Mouse (Mus musculus): ENCODE measurements around the gene Sp1.

The Sp1 gene

DNA sequence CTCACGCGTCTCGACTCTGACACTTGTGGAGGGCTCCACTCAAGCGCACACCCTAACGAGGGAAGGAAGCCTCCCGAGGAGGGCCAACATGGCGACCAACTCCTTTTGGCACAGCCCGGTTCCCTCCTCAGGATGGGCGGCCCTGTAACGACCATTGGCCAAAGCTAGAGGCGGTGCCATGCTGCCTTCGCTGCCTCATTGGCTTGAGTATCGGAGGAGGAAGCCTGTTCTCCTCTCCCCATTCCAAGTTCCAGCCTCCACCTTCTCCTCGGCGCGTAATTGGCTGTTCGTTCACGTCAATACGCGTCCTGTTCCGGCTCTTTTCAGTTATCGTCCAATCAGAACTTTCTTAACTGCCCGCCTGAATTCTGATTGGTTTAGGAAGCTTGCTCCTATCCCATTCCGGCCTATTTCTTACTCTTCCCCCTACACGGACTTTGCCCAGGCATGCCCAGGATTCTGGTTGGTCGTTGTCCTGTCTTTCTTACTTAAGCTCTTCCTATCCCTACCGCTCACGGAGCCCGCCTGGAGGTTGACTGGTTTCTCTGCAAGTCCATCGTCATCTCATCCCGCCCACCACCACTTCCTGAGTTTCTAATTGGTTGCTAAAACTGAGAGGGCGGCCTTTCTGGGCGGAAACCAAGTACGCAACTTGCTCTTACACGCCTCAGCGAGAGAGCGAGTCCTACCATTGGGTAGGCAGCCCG, at the start of gene Sp1:
Gene Sp1 (plus strand): TSS at position 655 of the 707 bp plus-strand sequence.
- peak; percentile 96 for DNase-seq (ENCODE audit: extremely low read depth, insufficient read length, low spot score)

DNA sequence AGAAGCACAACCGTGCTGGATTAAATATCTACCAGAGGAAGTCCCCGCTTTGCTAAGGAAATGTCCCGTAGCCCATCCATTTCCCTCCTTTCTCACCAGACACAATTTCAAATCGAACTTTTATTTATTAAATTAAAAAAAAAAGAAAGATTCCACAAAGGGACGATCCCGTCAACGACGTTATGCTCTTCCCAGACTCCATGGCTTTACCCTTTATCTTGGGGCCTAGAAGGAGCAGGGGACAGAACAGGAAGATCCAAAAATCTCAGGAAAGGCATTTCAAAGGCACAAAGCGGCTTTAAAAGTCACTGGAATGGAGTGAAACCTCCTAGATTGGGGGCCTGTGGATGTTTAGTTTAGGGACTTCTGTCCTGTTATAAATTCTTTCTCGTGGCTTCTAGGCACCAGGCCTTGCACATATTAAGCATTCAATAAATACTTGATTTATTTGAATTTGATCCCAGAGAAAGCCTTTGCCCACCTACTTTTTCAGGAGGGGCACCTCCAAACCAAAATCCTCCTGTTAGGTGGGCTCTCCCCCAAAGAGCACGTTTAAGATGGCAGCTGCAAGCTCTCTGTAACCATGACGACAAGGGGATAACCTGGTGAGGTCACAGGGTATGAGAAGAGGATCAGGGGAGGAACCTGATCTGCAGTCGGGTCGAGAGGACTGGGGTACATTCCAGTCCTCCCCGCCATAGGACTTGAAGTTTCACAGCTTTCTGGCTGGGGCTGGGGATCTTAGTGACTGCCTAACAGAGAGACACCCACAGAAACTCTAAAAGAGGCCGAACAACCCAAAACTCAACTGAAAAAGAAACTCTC, 49.2 kb upstream of the Sp1 start:
- DNase-seq (ENCODE audit: extremely low read depth, insufficient read length, low spot score) = no peak

DNA sequence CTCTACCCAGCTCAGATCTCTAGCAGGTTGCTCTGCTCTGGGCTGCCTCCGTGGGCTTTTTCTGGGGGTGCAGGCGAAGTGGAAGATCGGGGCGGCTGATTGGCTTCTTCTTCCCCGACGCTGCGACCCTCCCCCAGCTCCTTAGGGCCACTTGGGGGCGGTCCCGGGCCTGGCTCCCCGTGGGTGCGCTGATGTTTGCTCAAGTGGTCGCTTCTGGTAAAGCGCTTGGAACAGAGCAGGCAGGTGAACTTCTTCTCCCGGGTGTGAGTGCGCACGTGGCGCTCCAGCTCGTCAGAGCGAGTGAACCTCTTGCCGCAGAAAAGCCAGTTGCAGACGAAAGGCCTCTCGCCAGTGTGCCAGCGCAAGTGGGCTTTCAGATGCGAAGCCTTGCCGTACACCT, 47.8 kb upstream of the Sp1 start:
- no peak for DNase-seq (ENCODE audit: extremely low read depth, insufficient read length, low spot score)

DNA sequence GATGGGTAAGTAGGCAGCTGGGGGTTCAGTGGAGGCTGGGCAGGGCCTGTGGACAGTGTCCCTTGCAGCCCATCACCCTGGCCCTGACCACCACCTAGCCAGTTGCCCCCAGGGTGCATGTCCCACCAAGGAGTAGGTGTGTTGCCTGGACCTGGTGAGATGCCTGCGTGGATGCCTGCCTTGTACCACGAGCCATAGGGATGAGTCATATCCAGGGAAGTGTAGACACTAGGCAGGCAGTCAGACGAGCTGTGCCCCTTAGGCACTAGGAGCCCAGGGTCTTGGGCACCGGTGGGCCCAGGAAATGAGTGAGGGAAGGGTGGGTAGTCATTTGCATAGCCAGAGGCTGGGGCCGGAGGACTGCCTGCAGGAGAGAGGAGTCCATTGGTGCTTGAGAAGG, 47.1 kb upstream of the Sp1 start:
- DNase-seq (ENCODE audit: extremely low read depth, insufficient read length, low spot score) = peak; percentile 65

DNA sequence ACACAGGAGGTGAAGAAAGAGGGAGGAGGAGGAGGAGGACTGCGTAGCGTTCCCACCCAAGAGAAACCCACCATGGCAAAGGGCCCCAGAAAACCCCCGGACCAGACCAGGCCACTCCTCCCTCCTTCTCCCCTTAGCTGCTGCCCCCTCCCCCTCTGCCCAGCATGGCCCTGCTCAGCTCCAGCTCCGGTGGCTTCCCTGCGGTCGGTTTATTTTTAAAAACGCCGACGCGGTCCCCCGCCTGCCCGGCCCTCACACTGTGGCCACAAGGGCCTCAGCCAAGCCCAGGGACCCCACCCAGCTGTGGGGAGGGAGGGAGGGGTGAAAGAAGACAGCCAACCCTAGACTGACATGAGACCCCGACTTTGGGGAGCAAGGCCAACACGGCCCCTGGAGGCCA, 43.3 kb upstream of the Sp1 start:
- no peak for DNase-seq (ENCODE audit: extremely low read depth, insufficient read length, low spot score)

DNA sequence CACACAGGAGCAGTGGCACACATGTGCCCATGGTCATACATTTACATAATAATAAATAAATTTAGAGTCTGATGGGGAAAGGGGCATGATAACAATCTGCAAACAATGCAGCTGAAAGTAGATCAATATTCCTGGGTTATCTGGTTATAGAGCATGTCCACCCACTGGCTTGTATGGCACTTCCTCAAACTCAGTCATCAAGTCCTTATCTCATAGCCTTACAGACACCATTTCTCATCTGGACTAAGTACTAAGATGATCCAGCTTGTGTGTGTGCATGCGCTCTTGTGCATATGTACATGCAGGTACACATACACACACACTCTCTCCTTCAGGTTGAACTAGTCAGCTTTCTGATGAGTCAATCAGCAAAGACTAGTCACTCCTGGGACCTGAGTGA, 41.3 kb upstream of the Sp1 start:
- DNase-seq (ENCODE audit: extremely low read depth, insufficient read length, low spot score) = no peak

DNA sequence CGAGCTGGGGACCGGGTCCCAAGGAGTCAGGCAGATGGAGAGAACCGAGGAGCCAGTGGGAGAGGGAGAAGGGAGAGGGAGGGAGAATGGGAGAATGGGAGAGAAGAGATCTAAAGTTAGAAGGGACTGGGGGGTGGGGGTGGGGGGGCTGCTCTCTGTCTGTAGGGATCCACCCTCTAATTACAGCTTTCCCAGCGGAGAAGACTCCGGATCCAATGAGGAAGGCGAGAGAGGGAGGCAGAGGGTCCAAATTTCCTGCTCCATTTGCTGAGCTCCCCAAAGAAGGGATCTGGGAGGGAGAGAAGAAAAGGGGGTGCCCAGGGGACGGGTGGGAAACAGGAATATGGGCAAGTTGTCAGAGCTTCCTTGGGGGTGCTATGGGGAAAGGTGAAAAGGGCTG, 39.7 kb upstream of the Sp1 start:
- no peak for DNase-seq (ENCODE audit: extremely low read depth, insufficient read length, low spot score)

- DNase-seq (ENCODE audit: extremely low read depth, insufficient read length, low spot score) = no peak
Measured at GRCm38 (mm10) chr15:102366733-102367344, 39.1 kb upstream of the Sp1 start, which contains the start of gene Sp7. Gene Sp7 (minus strand): TSS chr15:102367182.

DNA sequence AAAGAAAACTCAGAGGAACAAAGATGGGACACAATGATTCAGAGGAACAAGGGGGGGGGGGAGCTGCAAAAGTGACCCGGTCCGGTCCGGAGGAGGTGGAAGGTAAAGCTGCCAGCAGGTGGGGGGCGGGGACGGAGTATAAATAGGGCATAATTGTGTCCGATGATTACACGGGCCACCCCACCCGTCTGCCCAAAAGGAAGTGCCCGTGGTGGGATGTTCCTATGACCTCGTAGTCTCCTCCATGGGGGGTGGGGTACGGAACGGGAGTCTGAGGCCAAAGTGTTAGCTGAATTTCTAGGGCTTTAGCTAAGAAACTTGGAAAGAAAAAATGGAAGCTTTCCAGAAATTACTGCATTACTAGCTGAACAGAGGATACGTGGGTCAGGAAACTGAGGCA, 36.0 kb upstream of the Sp1 start:
- DNase-seq (ENCODE audit: extremely low read depth, insufficient read length, low spot score) = no peak

- no peak for DNase-seq (ENCODE audit: extremely low read depth, insufficient read length, low spot score)
Measured at GRCm38 (mm10) chr15:102370727-102371126, 35.2 kb upstream of the Sp1 start.

DNA sequence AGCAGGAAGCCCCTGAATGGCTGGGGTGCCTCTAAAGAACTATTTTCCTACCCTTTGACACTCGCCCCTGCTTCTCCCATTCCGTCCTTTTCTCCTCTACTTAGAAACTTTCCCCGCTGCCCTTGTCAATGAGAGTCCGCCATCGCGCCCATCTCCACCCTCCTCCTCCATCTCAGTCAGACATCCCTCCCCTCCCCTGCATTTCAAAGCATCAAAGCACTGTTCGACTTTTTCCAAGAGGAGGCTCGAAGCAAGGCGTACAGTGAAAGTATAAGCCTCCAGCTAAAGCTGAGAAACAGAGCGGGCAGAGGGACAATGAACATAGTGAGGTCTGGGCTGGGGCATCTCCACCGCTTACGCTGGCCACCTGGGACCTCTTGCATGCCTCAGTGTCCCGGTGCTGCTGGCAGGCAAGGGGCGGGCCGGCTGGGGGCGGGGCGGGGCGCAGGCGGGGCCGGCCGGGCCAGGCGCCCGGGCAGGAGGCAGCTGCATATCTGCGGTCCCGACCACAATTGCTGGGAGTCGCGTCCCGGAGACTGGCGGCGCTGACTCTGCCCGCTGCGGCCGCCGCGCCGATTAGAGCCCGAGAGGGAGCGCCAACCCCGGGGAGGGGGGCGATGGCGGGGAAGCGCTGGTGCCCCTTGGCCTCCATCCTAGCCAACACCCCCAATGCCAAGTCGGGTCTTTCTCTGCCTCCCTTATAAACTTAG, 29.3 kb upstream of the Sp1 start:
- peak; percentile 78 for DNase-seq (ENCODE audit: extremely low read depth, insufficient read length, low spot score)

- peak; percentile 79 for DNase-seq (ENCODE audit: extremely low read depth, insufficient read length, low spot score)
Measured at GRCm38 (mm10) chr15:102377163-102377543, 28.8 kb upstream of the Sp1 start.

GRCm38 (mm10) chr15:102377810-102378262, 28.1 kb upstream of the Sp1 start:
- peak; percentile 73 for DNase-seq (ENCODE audit: extremely low read depth, insufficient read length, low spot score)

DNA sequence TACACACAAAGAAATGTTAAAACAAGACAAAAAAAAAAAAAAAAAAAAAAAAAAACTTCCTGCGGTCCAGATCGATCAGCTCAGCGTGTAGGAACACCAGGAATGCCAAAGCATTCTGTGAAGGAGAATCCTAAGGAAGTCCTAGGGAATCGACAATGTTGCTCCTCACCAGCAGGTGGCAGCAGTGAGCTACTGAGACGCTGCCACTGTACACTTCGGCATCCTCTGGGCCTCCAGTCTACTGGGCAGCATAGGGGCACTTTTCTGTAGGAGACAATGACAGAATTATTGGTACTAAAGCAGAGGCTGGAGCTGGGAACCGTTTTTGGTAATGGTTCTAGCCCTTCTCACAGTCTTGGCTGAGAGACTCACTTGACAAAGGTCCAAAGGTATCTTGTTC, 24.4 kb upstream of the Sp1 start:
- DNase-seq (ENCODE audit: extremely low read depth, insufficient read length, low spot score) = no peak

- DNase-seq (ENCODE audit: extremely low read depth, insufficient read length, low spot score) = no peak
Measured at GRCm38 (mm10) chr15:102383671-102384070, 22.3 kb upstream of the Sp1 start.

- DNase-seq (ENCODE audit: extremely low read depth, insufficient read length, low spot score) = peak; percentile 43
Measured at GRCm38 (mm10) chr15:102386640-102387039, 19.3 kb upstream of the Sp1 start.

- no peak for DNase-seq (ENCODE audit: extremely low read depth, insufficient read length, low spot score)
Measured at GRCm38 (mm10) chr15:102388942-102389341, 17.0 kb upstream of the Sp1 start.

DNA sequence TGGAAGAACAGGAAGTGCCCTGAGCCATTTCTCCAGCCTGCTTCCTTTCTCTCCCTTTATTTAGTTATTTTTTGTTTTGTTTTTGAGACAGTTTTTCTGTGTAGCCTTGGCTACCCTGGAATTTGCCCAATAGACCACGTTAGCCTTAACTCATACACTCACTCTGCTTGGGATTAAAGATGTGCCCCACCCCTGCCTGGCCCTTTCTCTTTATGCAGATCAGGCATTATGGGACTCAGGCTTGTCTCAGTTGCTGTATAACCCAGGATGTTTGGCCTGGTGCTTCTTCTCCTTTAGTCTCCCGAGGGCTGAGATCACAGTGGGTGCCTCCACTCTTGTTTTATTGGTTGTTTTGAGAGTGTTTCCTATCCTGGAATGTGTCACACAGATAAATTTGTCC, 13.4 kb upstream of the Sp1 start:
- no peak for DNase-seq (ENCODE audit: extremely low read depth, insufficient read length, low spot score)

GRCm38 (mm10) chr15:102393584-102394014, 12.3 kb upstream of the Sp1 start:
- DNase-seq (ENCODE audit: extremely low read depth, insufficient read length, low spot score) = no peak

- no peak for DNase-seq (ENCODE audit: extremely low read depth, insufficient read length, low spot score)
Measured at GRCm38 (mm10) chr15:102395061-102395460, 10.9 kb upstream of the Sp1 start.

DNA sequence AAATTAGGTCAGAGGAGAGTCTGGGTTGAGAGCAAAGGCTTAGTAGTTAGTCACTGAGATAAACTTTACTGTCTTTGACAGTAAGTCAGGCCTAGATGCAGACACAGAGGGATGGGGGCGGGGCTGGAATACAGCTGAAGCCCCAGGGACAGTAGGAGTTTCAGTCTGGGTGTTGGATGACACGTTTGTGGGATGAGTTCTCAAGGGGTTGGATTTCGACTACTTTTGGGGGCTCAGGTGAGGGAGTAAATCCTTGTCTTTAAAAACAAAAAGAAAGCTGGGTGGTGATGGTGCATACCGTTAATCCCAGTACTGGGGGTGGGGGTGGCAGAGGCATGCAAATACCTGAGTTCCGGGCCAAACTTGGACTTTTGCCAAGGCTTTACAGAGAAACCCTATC, 7.3 kb upstream of the Sp1 start:
- DNase-seq (ENCODE audit: extremely low read depth, insufficient read length, low spot score) = no peak

All from 3134 (cell line).